Mouse (Mus musculus): Measurements from ENCODE around the gene Cmah. TPM values are rescaled to one million over a fixed set of nuclear protein-coding genes. Genes with fewer than 3 reads are reported as not detected.

The Cmah gene
- polyA plus RNA-seq, 1 experiment = 8.3 TPM

GRCm38 (mm10) chr13:24505812-24506211, 178.6 kb downstream of the Cmah start:
- Histone ChIP-seq H3K27me3 (replicated peaks; ENCODE audit: control insufficient read depth, insufficient read depth, low read length) (no peaks in the 10 kb centered on the region), H3K36me3 (ENCODE audit: control insufficient read depth, insufficient read depth, low read length) (no peaks in the 10 kb centered on the region), H3K4me1 (ENCODE audit: control insufficient read depth, insufficient read depth, low read length) (no peaks in the 10 kb centered on the region), H3K4me3 (ENCODE audit: insufficient read depth, low read depth, low read length) (no peak overlapping the region), H3K27ac (ENCODE audit: insufficient read depth, low read depth, low read length) (no peak overlapping the region)
- no peak for DNase-seq
- TF ChIP-seq POLR2A (IDR thresholded peaks at IDR 0.05; ENCODE audit: low read depth, low read length) (no peak), CTCF (conservative IDR thresholded peaks at IDR 0.05; ENCODE audit: insufficient read depth, insufficient read length, low read depth, low read length) (no peak)
- WGBS = 91% methylated on average over 5 of the region's 5 CpGs

GRCm38 (mm10) chr13:24507156-24507555, 180.0 kb downstream of the Cmah start:
- DNase-seq = no peak
- Histone ChIP-seq H3K4me1 (ENCODE audit: control insufficient read depth, insufficient read depth, low read length) (no peaks in the 10 kb centered on the region), H3K27ac (ENCODE audit: insufficient read depth, low read depth, low read length) (no peak overlapping the region), H3K36me3 (ENCODE audit: control insufficient read depth, insufficient read depth, low read length) (no peaks in the 10 kb centered on the region), H3K4me3 (ENCODE audit: insufficient read depth, low read depth, low read length) (no peak overlapping the region), H3K27me3 (replicated peaks; ENCODE audit: control insufficient read depth, insufficient read depth, low read length) (no peaks in the 10 kb centered on the region)
- WGBS = 67% methylated on average over 6 of the region's 6 CpGs
- TF ChIP-seq POLR2A (IDR thresholded peaks at IDR 0.05; ENCODE audit: low read depth, low read length) (no peak), CTCF (conservative IDR thresholded peaks at IDR 0.05; ENCODE audit: insufficient read depth, insufficient read length, low read depth, low read length) (no peak)

- Histone ChIP-seq H3K27me3 (replicated peaks; ENCODE audit: control insufficient read depth, insufficient read depth, low read length) (no peaks in the 10 kb centered on the region), H3K4me3 (ENCODE audit: insufficient read depth, low read depth, low read length) (no peak overlapping the region), H3K36me3 (ENCODE audit: control insufficient read depth, insufficient read depth, low read length) (no peaks in the 10 kb centered on the region), H3K4me1 (ENCODE audit: control insufficient read depth, insufficient read depth, low read length) (no peaks in the 10 kb centered on the region), H3K27ac (ENCODE audit: insufficient read depth, low read depth, low read length) (no peak overlapping the region)
- WGBS = 65% methylated on average over 1 of the region's 1 CpGs
- no peak for DNase-seq
- TF ChIP-seq CTCF (conservative IDR thresholded peaks at IDR 0.05; ENCODE audit: insufficient read depth, insufficient read length, low read depth, low read length) (no peak), POLR2A (IDR thresholded peaks at IDR 0.05; ENCODE audit: low read depth, low read length) (no peak)
Measured at GRCm38 (mm10) chr13:24508917-24509316, 181.7 kb downstream of the Cmah start.

GRCm38 (mm10) chr13:24511367-24511766, 184.2 kb downstream of the Cmah start:
- H3K4me1 ChIP-seq (ENCODE audit: control insufficient read depth, insufficient read depth, low read length) = no peaks in the 10 kb centered on the region
- H3K27ac ChIP-seq (ENCODE audit: insufficient read depth, low read depth, low read length) = no peak overlapping the region
- WGBS = 56% methylated on average over 1 of the region's 1 CpGs
- no peaks in the 10 kb centered on the region for H3K27me3 ChIP-seq (replicated peaks; ENCODE audit: control insufficient read depth, insufficient read depth, low read length)
- no peak overlapping the region for H3K4me3 ChIP-seq (ENCODE audit: insufficient read depth, low read depth, low read length)
- no peaks in the 10 kb centered on the region for H3K36me3 ChIP-seq (ENCODE audit: control insufficient read depth, insufficient read depth, low read length)
- TF ChIP-seq CTCF (conservative IDR thresholded peaks at IDR 0.05; ENCODE audit: insufficient read depth, insufficient read length, low read depth, low read length) = no peak
- no peak for TF ChIP-seq POLR2A (IDR thresholded peaks at IDR 0.05; ENCODE audit: low read depth, low read length)
- no peak for DNase-seq

- TF ChIP-seq POLR2A (IDR thresholded peaks at IDR 0.05; ENCODE audit: low read depth, low read length) = no peak
- TF ChIP-seq CTCF (conservative IDR thresholded peaks at IDR 0.05; ENCODE audit: insufficient read depth, insufficient read length, low read depth, low read length) = no peak
- Histone ChIP-seq H3K4me1 (ENCODE audit: control insufficient read depth, insufficient read depth, low read length) (no peaks in the 10 kb centered on the region), H3K4me3 (ENCODE audit: insufficient read depth, low read depth, low read length) (no peak overlapping the region), H3K27ac (ENCODE audit: insufficient read depth, low read depth, low read length) (no peak overlapping the region), H3K36me3 (ENCODE audit: control insufficient read depth, insufficient read depth, low read length) (no peaks in the 10 kb centered on the region), H3K27me3 (replicated peaks; ENCODE audit: control insufficient read depth, insufficient read depth, low read length) (no peaks in the 10 kb centered on the region)
- no peak for DNase-seq
- WGBS = 79% methylated on average over 14 of the region's 14 CpGs
Measured at GRCm38 (mm10) chr13:24511932-24512520, 184.8 kb downstream of the Cmah start.

- Histone ChIP-seq H3K4me1 (ENCODE audit: control insufficient read depth, insufficient read depth, low read length) (no peaks in the 10 kb centered on the region), H3K4me3 (ENCODE audit: insufficient read depth, low read depth, low read length) (no peak overlapping the region), H3K27me3 (replicated peaks; ENCODE audit: control insufficient read depth, insufficient read depth, low read length) (no peaks in the 10 kb centered on the region), H3K27ac (ENCODE audit: insufficient read depth, low read depth, low read length) (no peak overlapping the region), H3K36me3 (ENCODE audit: control insufficient read depth, insufficient read depth, low read length) (no peaks in the 10 kb centered on the region)
- TF ChIP-seq CTCF (conservative IDR thresholded peaks at IDR 0.05; ENCODE audit: insufficient read depth, insufficient read length, low read depth, low read length) = no peak
- TF ChIP-seq POLR2A (IDR thresholded peaks at IDR 0.05; ENCODE audit: low read depth, low read length) = no peak
- DNase-seq = no peak
- 81% methylated on average over 3 of the region's 3 CpGs for WGBS
Measured at GRCm38 (mm10) chr13:24513717-24514116, 186.5 kb downstream of the Cmah start.

- Histone ChIP-seq H3K27ac (ENCODE audit: insufficient read depth, low read depth, low read length) (no peak overlapping the region), H3K4me3 (ENCODE audit: insufficient read depth, low read depth, low read length) (no peak overlapping the region), H3K27me3 (replicated peaks; ENCODE audit: control insufficient read depth, insufficient read depth, low read length) (no peaks in the 10 kb centered on the region), H3K36me3 (ENCODE audit: control insufficient read depth, insufficient read depth, low read length) (no peaks in the 10 kb centered on the region), H3K4me1 (ENCODE audit: control insufficient read depth, insufficient read depth, low read length) (no peaks in the 10 kb centered on the region)
- TF ChIP-seq POLR2A (IDR thresholded peaks at IDR 0.05; ENCODE audit: low read depth, low read length) (no peak), CTCF (conservative IDR thresholded peaks at IDR 0.05; ENCODE audit: insufficient read depth, insufficient read length, low read depth, low read length) (no peak)
- DNase-seq = no peak
- 62% methylated on average over 6 of the region's 6 CpGs for WGBS
Measured at GRCm38 (mm10) chr13:24515101-24515675, 188.0 kb downstream of the Cmah start.

Measured in kidney, adult 2 months (tissue).